Mouse (Mus musculus): ENCODE data around the gene 6430531B16Rik.

Gene 6430531B16Rik

GRCm38 (mm10) chr7:139971436-139971835, 7.1 kb downstream of the 6430531B16Rik start:
- DNase-seq (ENCODE audit: inconsistent age in 2 of 2, low spot score in 1 of 2) = peak; percentile 74 to 77

GRCm38 (mm10) chr7:139970979-139971378, 7.6 kb downstream of the 6430531B16Rik start:
- no peak for DNase-seq (ENCODE audit: inconsistent age in 2 of 2, low spot score in 1 of 2)

- DNase-seq (ENCODE audit: inconsistent age in 2 of 2, low spot score in 1 of 2) = no peak
These were observed 8.2 kb downstream of the 6430531B16Rik start for GRCm38 (mm10) chr7:139970216-139970919.

- peak; percentile 69 to 92 for DNase-seq (ENCODE audit: inconsistent age in 2 of 2, low spot score in 1 of 2)
These were observed 9.0 kb downstream of the 6430531B16Rik start for GRCm38 (mm10) chr7:139969348-139970130.

DNA sequence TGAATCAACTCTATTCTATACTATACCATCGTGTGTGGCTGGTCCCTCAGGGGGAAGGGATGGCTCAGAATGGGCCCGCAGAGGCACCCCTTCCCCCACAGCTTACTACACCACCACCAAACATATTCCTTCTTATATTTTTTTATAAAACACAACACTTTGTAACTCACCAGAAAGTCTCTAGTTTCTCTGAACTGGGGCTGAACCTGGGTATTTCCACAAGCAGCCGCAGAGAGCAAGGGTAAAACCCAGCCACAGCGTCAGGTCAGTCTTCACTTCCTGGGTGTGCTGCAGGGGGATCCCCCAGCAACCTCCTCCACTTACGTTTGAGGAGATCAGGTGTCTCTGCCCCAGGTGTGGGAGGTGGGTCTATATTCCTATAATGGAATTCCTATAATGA, 10.1 kb downstream of the 6430531B16Rik start:
- no peak for DNase-seq (ENCODE audit: inconsistent age in 2 of 2, low spot score in 1 of 2)

DNA sequence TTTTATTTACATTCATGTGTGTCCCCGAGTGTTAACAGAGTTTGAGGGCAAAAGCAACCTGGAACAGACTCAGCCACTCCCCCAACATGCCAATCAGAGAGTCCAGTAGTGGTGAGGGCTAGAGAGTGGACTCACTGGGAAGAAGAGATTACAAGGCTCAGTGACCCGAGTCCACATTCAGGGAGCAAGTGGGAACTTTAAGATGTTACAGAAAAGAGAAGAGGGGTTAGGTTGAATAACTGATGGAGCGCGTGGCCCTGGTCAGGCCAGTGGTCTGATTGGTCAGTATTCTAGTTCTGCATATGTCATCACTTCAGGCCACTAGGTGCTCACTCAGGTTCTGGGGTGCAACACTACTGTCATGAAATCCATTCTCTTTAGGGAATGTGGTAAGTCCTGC, 11.4 kb downstream of the 6430531B16Rik start:
- DNase-seq (ENCODE audit: inconsistent age in 2 of 2, low spot score in 1 of 2) = no peak

GRCm38 (mm10) chr7:139963814-139964213, 14.7 kb downstream of the 6430531B16Rik start:
- peak in 1 of 2 experiments; percentile 58 for DNase-seq (ENCODE audit: inconsistent age in 2 of 2, low spot score in 1 of 2)

DNA sequence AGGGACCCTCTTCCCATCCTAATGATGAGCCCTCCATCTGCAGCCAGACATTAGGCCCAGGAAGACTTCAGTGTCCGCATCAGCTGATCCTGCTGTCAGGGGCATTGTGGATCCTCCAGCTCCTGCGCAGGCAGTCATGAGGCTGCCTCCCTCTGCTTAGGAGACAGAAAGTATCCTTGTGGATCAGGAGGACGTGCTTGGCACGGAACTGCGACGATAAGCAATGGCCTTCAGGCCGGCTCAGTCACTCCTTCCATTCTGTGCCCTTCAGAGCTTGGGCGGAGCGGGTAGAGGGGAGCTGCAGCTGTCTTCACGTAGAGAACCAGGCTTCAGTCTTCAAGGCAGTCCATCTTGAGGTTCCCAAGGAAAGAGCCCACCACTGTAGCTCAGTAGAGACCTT, 17.4 kb downstream of the 6430531B16Rik start:
- peak; percentile 87 to 93 for DNase-seq (ENCODE audit: inconsistent age in 2 of 2, low spot score in 1 of 2)

DNA sequence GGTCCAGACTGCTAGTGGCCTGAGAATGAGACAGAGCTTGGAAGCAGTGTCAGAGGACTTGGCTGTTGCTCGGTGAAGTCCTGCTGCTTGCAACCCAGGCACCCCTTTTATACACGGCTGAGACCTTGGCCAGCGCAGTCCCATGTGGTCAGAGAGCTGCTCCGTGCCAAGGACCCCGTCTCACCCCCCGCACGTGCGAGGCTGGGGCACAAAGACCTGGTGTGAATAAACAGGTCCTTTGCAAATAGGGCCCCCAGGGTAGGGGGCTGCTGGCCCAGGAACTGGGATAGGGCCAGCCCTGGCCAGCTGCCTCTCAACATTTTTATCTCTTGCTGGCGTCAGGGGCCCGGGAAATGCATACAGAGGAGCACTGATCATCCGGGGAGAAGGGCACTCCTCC, 20.6 kb downstream of the 6430531B16Rik start:
- DNase-seq (ENCODE audit: inconsistent age in 2 of 2, low spot score in 1 of 2) = peak; percentile 54 to 83

DNA sequence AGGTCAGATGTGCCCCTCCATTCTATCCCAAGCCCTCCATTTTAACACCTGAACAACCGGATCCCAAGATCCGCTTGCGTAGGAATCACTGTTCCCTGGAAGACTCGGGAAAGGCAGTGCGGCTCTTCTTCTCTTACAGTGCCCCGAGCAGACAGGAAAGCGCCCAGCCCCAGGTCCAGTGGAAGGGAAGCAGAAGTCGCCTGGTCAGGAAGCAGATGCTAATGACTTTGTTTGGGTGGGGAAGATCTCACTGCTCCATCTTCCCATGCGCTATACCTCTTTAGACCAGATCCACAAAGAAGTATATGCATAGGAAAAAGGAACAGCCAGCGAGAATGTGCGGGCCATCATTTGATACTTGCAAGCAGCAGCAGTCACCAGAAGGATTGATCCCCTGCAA, 21.1 kb downstream of the 6430531B16Rik start:
- DNase-seq (ENCODE audit: inconsistent age in 2 of 2, low spot score in 1 of 2) = peak in 1 of 2 experiments; percentile 13

DNA sequence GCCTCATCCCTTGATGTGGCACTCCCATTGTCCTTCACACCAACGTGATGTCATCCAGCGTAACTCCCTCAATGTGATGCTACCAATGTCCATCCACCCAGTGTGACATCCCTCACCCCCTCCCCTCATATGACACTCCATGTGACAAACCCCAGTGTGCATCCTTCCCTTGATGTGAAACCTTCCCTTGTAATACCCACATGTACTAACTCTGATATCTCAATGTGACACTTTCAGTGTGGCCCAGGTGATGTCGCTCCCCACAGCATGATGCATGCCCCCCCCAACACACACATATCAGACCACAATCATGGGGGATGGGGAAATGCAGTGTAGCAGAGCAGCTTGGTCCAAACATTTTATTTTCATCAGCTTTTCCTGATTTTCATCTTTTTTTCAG, 21.9 kb downstream of the 6430531B16Rik start:
- DNase-seq (ENCODE audit: inconsistent age in 2 of 2, low spot score in 1 of 2) = peak in 1 of 2 experiments; percentile 28

GRCm38 (mm10) chr7:139955505-139955904, 23.1 kb downstream of the 6430531B16Rik start:
- no peak for DNase-seq (ENCODE audit: inconsistent age in 2 of 2, low spot score in 1 of 2)

DNA sequence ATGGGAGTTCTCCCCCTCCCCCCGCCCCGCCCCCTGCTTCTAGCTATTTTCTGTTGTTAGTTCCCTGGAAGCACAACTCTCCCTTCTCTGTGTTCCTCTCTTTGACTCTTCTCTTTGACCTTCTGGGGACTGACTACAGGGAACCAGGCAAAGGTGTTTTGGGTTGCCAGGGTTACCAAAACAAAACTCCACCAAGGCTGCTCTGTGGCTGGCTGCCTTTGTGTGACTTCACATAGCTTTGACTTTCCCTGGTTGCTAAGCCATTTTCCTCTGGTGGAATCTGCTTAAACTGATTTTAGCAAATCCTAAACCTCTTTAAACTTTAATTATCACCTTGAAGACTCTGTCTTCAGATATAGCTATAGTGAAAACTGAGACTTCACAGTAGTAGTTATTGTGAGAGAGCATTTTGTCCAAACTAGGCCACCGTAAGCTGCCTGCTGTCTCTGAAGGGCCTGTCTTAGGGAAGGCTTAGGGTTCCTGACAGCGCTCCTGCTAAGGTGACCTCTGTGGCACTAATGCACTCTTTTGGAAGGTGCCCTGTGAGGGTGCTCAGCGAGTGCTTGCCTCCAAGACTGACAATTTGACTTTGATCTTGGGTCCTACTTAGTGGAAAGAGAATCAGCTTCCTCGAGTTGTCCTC, 26.4 kb downstream of the 6430531B16Rik start:
- peak in 1 of 2 experiments; percentile 55 for DNase-seq (ENCODE audit: inconsistent age in 2 of 2, low spot score in 1 of 2)

- DNase-seq (ENCODE audit: inconsistent age in 2 of 2, low spot score in 1 of 2) = peak; percentile 46 to 80
These were observed 27.5 kb downstream of the 6430531B16Rik start for GRCm38 (mm10) chr7:139951079-139951478.

- peak; percentile 67 to 88 for DNase-seq (ENCODE audit: inconsistent age in 2 of 2, low spot score in 1 of 2)
These were observed 28.1 kb downstream of the 6430531B16Rik start for GRCm38 (mm10) chr7:139950283-139950971.

DNA sequence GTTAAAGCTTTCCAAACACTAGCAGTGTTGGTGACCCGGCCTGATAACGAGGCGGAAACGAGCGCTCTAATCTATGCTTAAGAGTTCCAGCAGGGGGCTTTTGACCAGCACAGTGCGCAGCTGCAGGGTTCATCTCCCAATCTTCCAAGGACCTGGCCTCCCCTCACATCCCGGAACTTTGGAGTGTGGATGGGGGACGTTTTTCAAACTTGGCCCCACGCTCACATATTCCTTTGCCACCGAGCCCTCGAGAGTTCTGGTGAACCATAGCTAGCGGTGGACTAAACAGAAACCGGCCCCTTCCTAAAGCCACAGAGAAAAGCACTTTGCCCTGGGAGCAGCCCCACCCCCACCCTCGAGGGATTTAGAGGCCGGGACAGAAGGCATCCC, 28.7 kb downstream of the 6430531B16Rik start:
- DNase-seq (ENCODE audit: inconsistent age in 2 of 2, low spot score in 1 of 2) = peak; percentile 72 to 89

DNA sequence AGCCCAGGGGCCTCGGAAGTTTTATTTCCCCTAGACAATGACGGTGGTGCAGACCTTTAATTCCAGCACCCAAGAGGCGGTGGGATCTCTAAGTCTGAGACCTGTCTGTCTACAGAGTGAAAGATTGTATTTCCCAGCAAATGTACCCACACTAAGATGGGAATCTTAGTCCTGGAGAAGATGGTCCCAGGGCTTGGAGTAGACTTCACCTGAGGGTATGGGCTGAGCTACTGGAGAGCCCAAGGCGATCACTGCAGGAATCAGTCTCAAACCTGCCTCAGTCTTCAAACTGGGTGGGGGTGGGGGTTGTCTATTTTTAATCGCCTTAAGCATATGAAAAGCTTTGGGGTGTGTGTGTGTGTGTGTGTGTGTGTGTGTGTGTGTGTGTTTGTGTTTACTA, 32.5 kb downstream of the 6430531B16Rik start:
- DNase-seq (ENCODE audit: inconsistent age in 2 of 2, low spot score in 1 of 2) = no peak

DNA sequence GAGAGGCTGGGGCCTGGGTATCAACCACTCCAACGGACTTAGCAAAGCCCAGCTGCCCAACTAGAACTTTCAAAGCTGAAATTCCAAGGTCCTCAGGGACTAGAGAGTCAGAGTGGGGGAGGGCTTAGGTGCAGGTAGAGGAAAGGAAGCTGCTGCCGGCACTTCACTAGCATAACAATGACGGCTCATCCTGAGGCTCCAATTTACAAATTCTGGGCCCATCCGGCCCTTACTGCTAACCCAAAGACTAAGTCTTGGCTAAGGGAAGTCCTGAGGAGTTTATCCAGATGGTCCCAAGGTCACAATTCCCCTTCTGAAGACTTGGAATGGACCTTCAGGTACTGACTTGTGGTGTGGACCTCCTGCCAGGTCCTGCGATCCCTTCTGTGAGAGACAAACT, 33.0 kb downstream of the 6430531B16Rik start:
- no peak for DNase-seq (ENCODE audit: inconsistent age in 2 of 2, low spot score in 1 of 2)

DNA sequence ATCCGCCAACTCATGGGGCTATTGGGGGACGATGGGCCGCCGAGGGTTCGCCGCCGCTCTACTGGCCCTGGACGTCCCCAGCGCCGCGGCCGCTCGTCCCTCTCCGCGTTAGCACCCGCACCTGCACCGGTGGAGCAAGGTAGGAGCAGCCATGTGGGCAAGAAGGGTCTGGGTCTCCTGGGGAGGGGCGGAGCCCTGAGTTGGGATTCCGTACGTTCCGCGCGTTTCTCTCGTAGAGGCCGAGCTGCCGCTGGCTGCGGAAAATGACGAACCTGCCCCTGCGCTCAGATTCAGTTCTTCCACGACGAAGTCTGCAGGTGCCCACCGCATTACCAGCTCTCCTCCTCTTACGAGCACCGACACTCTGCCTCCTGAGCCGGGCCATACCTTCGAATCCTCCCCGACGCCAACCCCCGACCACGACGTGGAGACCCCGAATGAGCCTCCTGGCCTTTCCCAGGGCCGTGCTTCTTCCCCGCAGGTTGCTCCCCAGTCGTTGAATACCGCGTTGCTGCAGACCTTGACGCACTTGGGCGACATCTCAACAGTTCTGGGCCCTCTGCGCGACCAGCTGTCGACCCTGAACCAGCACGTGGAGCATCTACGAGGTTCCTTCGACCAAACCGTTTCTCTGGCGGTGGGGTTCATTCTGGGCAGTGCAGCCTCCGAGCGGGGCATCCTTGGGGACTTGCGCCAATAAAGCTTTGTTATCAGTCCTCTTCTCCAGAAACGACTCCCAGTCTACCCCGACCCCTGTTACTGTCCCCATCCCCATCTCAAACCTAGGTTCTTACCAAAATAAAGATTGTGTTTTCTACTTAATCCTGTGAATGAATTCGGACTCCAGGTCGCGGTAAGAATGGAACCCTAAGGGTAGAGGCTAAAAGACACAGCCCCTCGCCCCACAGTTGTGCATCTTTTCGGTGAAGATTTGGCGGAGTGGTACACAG, 34.0 kb downstream of the 6430531B16Rik start:
- DNase-seq (ENCODE audit: inconsistent age in 2 of 2, low spot score in 1 of 2) = no peak

GRCm38 (mm10) chr7:139943674-139944281, 34.8 kb downstream of the 6430531B16Rik start, which contains the start of gene Utf1:
Gene Utf1 (plus strand): TSS chr7:139943789.
- DNase-seq (ENCODE audit: inconsistent age in 2 of 2, low spot score in 1 of 2) = peak; percentile 50 to 80

Measured in adrenal gland, adult (tissue).